Mouse (Mus musculus) intestine, embryonic 14.5 days (tissue): Measurements from ENCODE around the gene Tmem191c. TPM values are rescaled to one million over a fixed set of nuclear protein-coding genes. Genes with fewer than 3 reads are reported as not detected.
A peak's percentile ranks its signal among the peaks of the same experiment; 100 is the strongest.
"Not testable (repeated sequence)": the region's sequence is repeated elsewhere in the genome, so short reads cannot be mapped to it uniquely, and the experiment has no call there.

Experiments
- ATAC-seq: fragments of 200-750 bp; cut with Nextera tagmentation; replicated peaks from 2 replicates; pipeline ENCODE4 v1.8.0; 2017; ENCODE audit warnings: low read depth, moderate number of reproducible peaks, moderate TSS enrichment, moderate library complexity; ENCODE audit not compliant: low FRiP score, low TSS enrichment
- DNase-seq: peaks from one replicate; pipeline ENCODE4 v3.0.0-alpha.2; 2018; ENCODE audit warnings: low spot score
- H3K27ac ChIP-seq: fragments of 300-500 bp; sonication (generic); 2 replicates; pipeline ENCODE4 v1.5.1; 2014; ENCODE audit warnings: low read depth, mild to moderate bottlenecking, control low read depth
- H3K27me3 ChIP-seq: fragments of 300-500 bp; sonication (generic); replicated peaks from 2 replicates; pipeline ENCODE4 v1.6.1; 2014; ENCODE audit warnings: low read length, control low read depth; ENCODE audit not compliant: control insufficient read depth, insufficient read depth
- H3K36me3 ChIP-seq: fragments of 300-500 bp; sonication (generic); 2 replicates; pipeline ENCODE4 v1.6.1; 2014; ENCODE audit warnings: low read length, control low read depth; ENCODE audit not compliant: control insufficient read depth, insufficient read depth
- H3K4me1 ChIP-seq: fragments of 300-500 bp; sonication (generic); replicated peaks from 2 replicates; pipeline ENCODE4 v1.6.1; 2014; ENCODE audit warnings: low read length, control low read depth, mixed read lengths; ENCODE audit not compliant: control insufficient read depth, insufficient read depth
- H3K4me2 ChIP-seq: fragments of 300-500 bp; sonication (generic); 2 replicates; pipeline ENCODE4 v1.6.1; 2014; ENCODE audit warnings: low read length
- H3K4me3 ChIP-seq: fragments of 300-500 bp; sonication (generic); 2 replicates; pipeline ENCODE4 v1.5.1; 2014; ENCODE audit warnings: low read depth, low read length, control low read depth, mixed read lengths
- H3K9ac ChIP-seq: fragments of 300-500 bp; sonication (generic); 2 replicates; pipeline ENCODE4 v1.6.1; 2014; ENCODE audit warnings: mild to moderate bottlenecking, low read length
- H3K9me3 ChIP-seq: fragments of 300-500 bp; sonication (generic); 2 replicates; pipeline ENCODE4 v1.6.1; 2016; ENCODE audit warnings: low read length, control low read depth; ENCODE audit not compliant: control insufficient read depth
- WGBS: fragments of 180-500 bp; shearing (Covaris S2); extraction: QIAGEN DNeasy Blood & Tissue Kit; methylation state at CpG from one replicate; pipeline ENCODE4 v1.1.7; 2014; 5-methylcytosine and 5-hydroxymethylcytosine counted together
- polyA plus RNA-seq: library from polyadenylated mRNA; unstranded; fragments of >200 nt; fragmentation: Nextera tagmentation; extraction: Ambion mirVana; gene quantifications from 2 replicates; pipeline ENCODE4 v1.2.1, GENCODE M21; 2014

The Tmem191c gene
- 9.0 and 10.8 TPM in 2 replicates for polyA plus RNA-seq

GRCm38 (mm10) chr16:17275721-17276120, at the start of gene Tmem191c:
Tmem191c (plus strand) TSS chr16:17276077.
- H3K4me2 ChIP-seq: peak within 1 kb of the TSS; percentile 69
- 58% methylated on average over 7 of the region's 7 CpGs for WGBS
- H3K9me3 ChIP-seq: peaks cover 4% of the 10 kb centered on the region
- peaks cover 14% of the 10 kb centered on the region for H3K36me3 ChIP-seq
- ATAC-seq (0 out of 2 replicates have a peak, but pooled peaks have one; percentile 1), DNase-seq (no peak)
- H3K4me1 ChIP-seq: peaks cover 17% of the 10 kb centered on the region
- no peak within 1 kb of the TSS for H3K27ac ChIP-seq
- H3K27me3 ChIP-seq: peaks cover 28% of the 10 kb centered on the region
- peak within 1 kb of the TSS; percentile 54 for H3K4me3 ChIP-seq
- peak within 1 kb of the TSS; percentile 43 for H3K9ac ChIP-seq

- DNase-seq (no peak), ATAC-seq (no peak)
- no peak overlapping the region for H3K27ac ChIP-seq
- 0 out of 2 replicates have a peak, but pooled peaks cover 4% of the 10 kb centered on the region for H3K27me3 ChIP-seq
- no peaks in the 10 kb centered on the region for H3K36me3 ChIP-seq
- no peak overlapping the region for H3K4me3 ChIP-seq
- no peak overlapping the region for H3K4me2 ChIP-seq
- H3K9me3 ChIP-seq: no peaks in the 10 kb centered on the region
- H3K4me1 ChIP-seq: no peaks in the 10 kb centered on the region
- no peak overlapping the region for H3K9ac ChIP-seq
These were observed 49.4 kb upstream of the Tmem191c start for GRCm38 (mm10) chr16:17226496-17226895.

- peaks cover 25% of the 10 kb centered on the region for H3K4me1 ChIP-seq
- not testable (repeated sequence) for H3K4me2 ChIP-seq, H3K4me3 ChIP-seq, DNase-seq, H3K27ac ChIP-seq, H3K36me3 ChIP-seq, H3K27me3 ChIP-seq, H3K9me3 ChIP-seq, ATAC-seq, H3K9ac ChIP-seq
- whole genome bisulfite sequencing: 94% methylated on average over 2 of the region's 2 CpGs
These were observed 44.4 kb upstream of the Tmem191c start for GRCm38 (mm10) chr16:17231523-17231922.

- ATAC-seq: peak; percentile 99
- WGBS: 3% methylated on average over 59 of the region's 59 CpGs
These were observed 42.8 kb upstream of the Tmem191c start, which contains the start of gene Hic2 for GRCm38 (mm10) chr16:17232794-17233701. Hic2 (plus strand) TSS chr16:17233572.

GRCm38 (mm10) chr16:17233702-17234498, 42.0 kb upstream of the Tmem191c start:
- ATAC-seq (no peak; the same call in none of the 2 replicates), DNase-seq (peak; percentile 88)
- Histone ChIP-seq H3K27me3 (no peaks in the 10 kb centered on the region), H3K9ac (peak overlapping the region; percentile 95), H3K4me3 (peak overlapping the region; percentile 94), H3K36me3 (no peaks in the 10 kb centered on the region), H3K9me3 (no peaks in the 10 kb centered on the region), H3K4me1 (peaks cover 33% of the 10 kb centered on the region), H3K4me2 (peak overlapping the region; percentile 76), H3K27ac (peak overlapping the region; percentile 91)
- whole genome bisulfite sequencing: under 1% methylated on average over 62 of the region's 62 CpGs

More at GRCm38 (mm10) chr16:17232794-17233701, 42.8 kb upstream of the Tmem191c start, which contains the start of gene Hic2:
- Histone ChIP-seq H3K27me3 (no peaks in the 10 kb centered on the region), H3K4me3 (peak within 1 kb of the TSS; percentile 94), H3K36me3 (no peaks in the 10 kb centered on the region), H3K27ac (peak within 1 kb of the TSS; percentile 91), H3K9me3 (no peaks in the 10 kb centered on the region), H3K4me1 (peaks cover 29% of the 10 kb centered on the region), H3K9ac (peak within 1 kb of the TSS; percentile 95), H3K4me2 (peak within 1 kb of the TSS; percentile 76)
- DNase-seq: peak; percentile 95

- H3K9me3 ChIP-seq: no peaks in the 10 kb centered on the region
- no peak for ATAC-seq
- peaks cover 39% of the 10 kb centered on the region for H3K4me1 ChIP-seq
- peak; percentile 77 for DNase-seq
- under 1% methylated on average over 12 of the region's 12 CpGs for WGBS
- H3K9ac ChIP-seq: peak overlapping the region; percentile 95
- peak overlapping the region; percentile 91 for H3K27ac ChIP-seq
- H3K27me3 ChIP-seq: no peaks in the 10 kb centered on the region
- H3K4me2 ChIP-seq: peak overlapping the region; percentile 76
- peak overlapping the region; percentile 94 for H3K4me3 ChIP-seq
- no peaks in the 10 kb centered on the region for H3K36me3 ChIP-seq
These were observed 41.4 kb upstream of the Tmem191c start for GRCm38 (mm10) chr16:17234499-17234895.

GRCm38 (mm10) chr16:17234916-17235665, 40.8 kb upstream of the Tmem191c start:
- no peak for ATAC-seq
- Histone ChIP-seq H3K9ac (peak overlapping the region; percentile 95; the same call in 1 of the 2 replicates), H3K27ac (peak overlapping the region; percentile 91), H3K36me3 (no peaks in the 10 kb centered on the region), H3K4me3 (peak overlapping the region; percentile 94), H3K4me2 (peak overlapping the region; percentile 76), H3K4me1 (peaks cover 45% of the 10 kb centered on the region), H3K9me3 (no peaks in the 10 kb centered on the region), H3K27me3 (no peaks in the 10 kb centered on the region)
- DNase-seq: no peak
- WGBS: 21% methylated on average over 9 of the region's 9 CpGs

- peaks cover 48% of the 10 kb centered on the region for H3K4me1 ChIP-seq
- no peaks in the 10 kb centered on the region for H3K9me3 ChIP-seq
- H3K9ac ChIP-seq: no peak overlapping the region
- H3K36me3 ChIP-seq: no peaks in the 10 kb centered on the region
- H3K27ac ChIP-seq: no peak overlapping the region
- ATAC-seq (no peak), DNase-seq (no peak)
- no peak overlapping the region for H3K4me3 ChIP-seq
- WGBS: 67% methylated on average over 3 of the region's 3 CpGs
- H3K4me2 ChIP-seq: no peak overlapping the region
- no peaks in the 10 kb centered on the region for H3K27me3 ChIP-seq
These were observed 38.2 kb upstream of the Tmem191c start for GRCm38 (mm10) chr16:17237634-17238033.
